Mouse (Mus musculus): ENCODE measurements at regions not wholly inside any gene's neighbourhood (a gene's known extent, or its start where the extent isn't known, plus 50 kb on each side); places are given as distances from the start of the nearest gene placed in this dataset.

DNA sequence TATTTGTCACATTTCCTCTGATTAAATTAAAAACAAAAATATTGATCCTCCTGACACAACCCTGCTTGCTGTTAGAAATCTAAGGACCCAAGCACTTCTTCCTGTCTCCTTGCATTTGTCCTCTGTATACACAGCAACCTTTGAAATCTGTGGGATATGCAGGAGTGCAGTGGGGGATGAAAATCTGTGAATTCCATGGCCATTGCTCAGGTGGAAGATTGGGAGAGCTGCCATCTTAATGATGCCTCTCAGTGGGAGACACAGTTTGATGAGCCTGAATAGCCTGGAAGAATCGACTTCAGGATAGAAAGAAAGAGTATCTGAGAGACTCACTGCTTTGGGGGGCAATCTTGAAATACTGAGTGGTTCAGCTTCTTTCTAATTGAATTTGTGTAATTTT lies 147.0 kb upstream of the Fign start:
- no peaks in the 10 kb centered on the region for H3K4me1 ChIP-seq (replicated peaks)
- H3K27ac ChIP-seq = no peak overlapping the region
- no peaks in the 10 kb centered on the region for H3K36me3 ChIP-seq
- no peak overlapping the region for H3K9ac ChIP-seq (replicated peaks)
- no peaks in the 10 kb centered on the region for H3K27me3 ChIP-seq
- no peaks in the 10 kb centered on the region for H3K9me3 ChIP-seq
- no peak overlapping the region for H3K4me2 ChIP-seq (replicated peaks)
- H3K4me3 ChIP-seq (replicated peaks) = no peak overlapping the region
- 15% methylated on average over 1 of the region's 1 CpGs for WGBS
- ATAC-seq = peak; percentile 43; the same call in 1 of the 2 replicates

Data from midbrain, embryonic 13.5 days (tissue).